Mouse (Mus musculus) heart, embryonic 10.5 days (tissue): ENCODE measurements around the gene Gm29049. TPM values are rescaled to one million over a fixed set of nuclear protein-coding genes. Genes with fewer than 3 reads are reported as not detected.
"Not testable (repeated sequence)": the region's sequence is repeated elsewhere in the genome, so short reads cannot be mapped to it uniquely, and the experiment has no call there.

Experiments used
- DNase-seq: peaks from one replicate; pipeline ENCODE4 v3.0.0-alpha.2; 2017; ENCODE audit warnings: low spot score
- H3K27ac ChIP-seq: fragments of 300-500 bp; sonication (generic); 2 replicates; pipeline ENCODE4 v1.5.1; 2016; ENCODE audit warnings: mild to moderate bottlenecking
- H3K27me3 ChIP-seq: fragments of 300-500 bp; sonication (generic); 2 replicates; pipeline ENCODE4 v1.6.1; 2016; ENCODE audit warnings: mild to moderate bottlenecking; ENCODE audit not compliant: poor library complexity, insufficient read depth, severe bottlenecking
- H3K36me3 ChIP-seq: fragments of 300-500 bp; sonication (generic); 2 replicates; pipeline ENCODE4 v1.6.1; 2016; ENCODE audit warnings: mild to moderate bottlenecking, moderate library complexity
- H3K4me1 ChIP-seq: fragments of 300-500 bp; sonication (generic); 2 replicates; pipeline ENCODE4 v1.6.1; 2016; ENCODE audit warnings: mild to moderate bottlenecking
- H3K4me3 ChIP-seq: fragments of 300-500 bp; sonication (generic); 2 replicates; pipeline ENCODE4 v1.5.1; 2016; ENCODE audit warnings: mild to moderate bottlenecking, moderate library complexity
- H3K9me3 ChIP-seq: fragments of 300-500 bp; sonication (generic); 2 replicates; pipeline ENCODE4 v1.6.1; 2016; ENCODE audit warnings: mild to moderate bottlenecking, moderate library complexity
- WGBS: fragments of 180-500 bp; shearing (Covaris S2); methylation state at CpG from one replicate; pipeline ENCODE4 v1.1.7; 2016; 5-methylcytosine and 5-hydroxymethylcytosine counted together
- polyA plus RNA-seq: library from polyadenylated mRNA; unstranded; fragments of >200 nt; fragmentation: Nextera tagmentation; extraction: Ambion mirVana; gene quantifications from 2 replicates; pipeline ENCODE4 v1.2.1, GENCODE M21; 2016

Gene Gm29049
- polyA plus RNA-seq = not detected in 2 replicates

GRCm38 (mm10) chrY:7997068-7997467 is at the start of gene Gm29049:
Gene Gm29049, minus strand, starts transcription at chrY:7997168.
- not testable (repeated sequence) for H3K4me1 ChIP-seq, H3K27ac ChIP-seq, DNase-seq, H3K4me3 ChIP-seq, H3K27me3 ChIP-seq, H3K9me3 ChIP-seq, H3K36me3 ChIP-seq
- 69% methylated on average over 2 of the region's 3 CpGs for WGBS

Other genes starting within 250 kb of the Gm29049 start
- gene Gm20825, start 74.3 kb upstream of the Gm29049 start, polyA plus RNA-seq = not detected in 2 replicates